Mouse (Mus musculus) embryonic facial prominence, embryonic 15.5 days (tissue): ENCODE data around the gene Galk2. TPM values are rescaled to one million over a fixed set of nuclear protein-coding genes. Genes with fewer than 3 reads are reported as not detected.

ENCODE experiments used
- ATAC-seq: fragments of 200-750 bp; cut with Nextera tagmentation; 2 replicates; pipeline ENCODE4 v1.8.0; 2017; ENCODE audit warnings: low read depth, moderate TSS enrichment; ENCODE audit not compliant: insufficient number of reproducible peaks, low FRiP score, low TSS enrichment
- H3K27ac ChIP-seq: fragments of 300-500 bp; sonication (generic); replicated peaks from 2 replicates; pipeline ENCODE4 v1.5.1; 2015; ENCODE audit warnings: mild to moderate bottlenecking, inconsistent platforms
- H3K27me3 ChIP-seq: fragments of 300-500 bp; sonication (generic); 2 replicates; pipeline ENCODE4 v1.6.1; 2015; ENCODE audit warnings: inconsistent platforms
- H3K36me3 ChIP-seq: fragments of 300-500 bp; sonication (generic); 2 replicates; pipeline ENCODE4 v1.6.1; 2015; ENCODE audit warnings: mild to moderate bottlenecking, inconsistent platforms
- H3K4me1 ChIP-seq: fragments of 300-500 bp; sonication (generic); 2 replicates; pipeline ENCODE4 v1.6.1; 2015; ENCODE audit warnings: inconsistent platforms
- H3K4me2 ChIP-seq: fragments of 300-500 bp; sonication (generic); replicated peaks from 2 replicates; pipeline ENCODE4 v1.6.1; 2015; ENCODE audit warnings: mild to moderate bottlenecking, inconsistent platforms
- H3K4me3 ChIP-seq: fragments of 300-500 bp; sonication (generic); replicated peaks from 2 replicates; pipeline ENCODE4 v1.5.1; 2015; ENCODE audit warnings: mild to moderate bottlenecking, inconsistent platforms
- H3K9ac ChIP-seq: fragments of 300-500 bp; sonication (generic); 2 replicates; pipeline ENCODE4 v1.6.1; 2015; ENCODE audit warnings: inconsistent platforms
- H3K9me3 ChIP-seq: fragments of 300-500 bp; sonication (generic); replicated peaks from 2 replicates; pipeline ENCODE4 v1.6.1; 2016; ENCODE audit warnings: inconsistent platforms
- WGBS: fragments of 180-500 bp; shearing (Covaris S2); methylation state at CpG from one replicate; pipeline ENCODE4 v1.1.7; 2015; 5-methylcytosine and 5-hydroxymethylcytosine counted together
- polyA plus RNA-seq: library from polyadenylated mRNA; unstranded; fragments of >200 nt; fragmentation: Nextera tagmentation; extraction: Ambion mirVana; gene quantifications from 2 replicates; pipeline ENCODE4 v1.2.1, GENCODE M21; 2015

Gene Galk2
- polyA plus RNA-seq, 1 experiment from 2014 or later = 38.5 TPM

- Histone ChIP-seq H3K4me1 (no peaks in the 10 kb centered on the region), H3K27me3 (no peaks in the 10 kb centered on the region), H3K4me2 (no peak overlapping the region), H3K4me3 (no peak overlapping the region), H3K36me3 (peaks cover 4% of the 10 kb centered on the region; the same call in 1 of the 2 replicates), H3K9ac (no peak overlapping the region), H3K27ac (no peak overlapping the region), H3K9me3 (no peaks in the 10 kb centered on the region)
- 91% methylated on average over 6 of the region's 6 CpGs for WGBS
- no peak for ATAC-seq
These were observed 42.0 kb downstream of the Galk2 start for GRCm38 (mm10) chr2:125900797-125901410.

- Histone ChIP-seq H3K27me3 (no peaks in the 10 kb centered on the region), H3K4me2 (no peak overlapping the region), H3K4me3 (no peak overlapping the region), H3K36me3 (peaks cover 4% of the 10 kb centered on the region; the same call in 1 of the 2 replicates), H3K9me3 (no peaks in the 10 kb centered on the region), H3K4me1 (no peaks in the 10 kb centered on the region), H3K9ac (no peak overlapping the region), H3K27ac (no peak overlapping the region)
- WGBS = 94% methylated on average over 3 of the region's 3 CpGs
- no peak for ATAC-seq
These were observed 42.5 kb downstream of the Galk2 start for GRCm38 (mm10) chr2:125901426-125901825.

- no peaks in the 10 kb centered on the region for H3K9me3 ChIP-seq
- 0 out of 2 replicates have a peak, but pooled peaks cover 4% of the 10 kb centered on the region for H3K36me3 ChIP-seq
- H3K27me3 ChIP-seq = no peaks in the 10 kb centered on the region
- no peak for ATAC-seq
- H3K27ac ChIP-seq = no peak overlapping the region
- no peak overlapping the region for H3K4me2 ChIP-seq
- no peaks in the 10 kb centered on the region for H3K4me1 ChIP-seq
- no peak overlapping the region for H3K4me3 ChIP-seq
- 69% methylated on average over 4 of the region's 4 CpGs for WGBS
- H3K9ac ChIP-seq = no peak overlapping the region
These were observed 47.6 kb downstream of the Galk2 start for GRCm38 (mm10) chr2:125906407-125907066.

GRCm38 (mm10) chr2:125907580-125908255, 48.8 kb downstream of the Galk2 start:
- H3K4me3 ChIP-seq = no peak overlapping the region
- no peaks in the 10 kb centered on the region for H3K9me3 ChIP-seq
- H3K36me3 ChIP-seq = 0 out of 2 replicates have a peak, but pooled peaks cover 4% of the 10 kb centered on the region
- H3K27ac ChIP-seq = no peak overlapping the region
- no peak for ATAC-seq
- no peak overlapping the region for H3K9ac ChIP-seq
- H3K27me3 ChIP-seq = no peaks in the 10 kb centered on the region
- no peaks in the 10 kb centered on the region for H3K4me1 ChIP-seq
- H3K4me2 ChIP-seq = no peak overlapping the region
- WGBS = 78% methylated on average over 4 of the region's 4 CpGs

- Histone ChIP-seq H3K9me3 (no peaks in the 10 kb centered on the region), H3K4me3 (no peak overlapping the region), H3K27me3 (no peaks in the 10 kb centered on the region), H3K27ac (no peak overlapping the region), H3K4me2 (no peak overlapping the region), H3K4me1 (no peaks in the 10 kb centered on the region; the same call in 1 of the 2 replicates), H3K36me3 (no peaks in the 10 kb centered on the region), H3K9ac (no peak overlapping the region)
- WGBS = 65% methylated on average over 1 of the region's 1 CpGs
- no peak for ATAC-seq
These were observed 55.3 kb downstream of the Galk2 start for GRCm38 (mm10) chr2:125914167-125914566.

- Histone ChIP-seq H3K4me3 (no peak overlapping the region), H3K36me3 (no peaks in the 10 kb centered on the region), H3K27ac (no peak overlapping the region)
These were observed 55.8 kb downstream of the Galk2 start for GRCm38 (mm10) chr2:125914713-125915112.

DNA sequence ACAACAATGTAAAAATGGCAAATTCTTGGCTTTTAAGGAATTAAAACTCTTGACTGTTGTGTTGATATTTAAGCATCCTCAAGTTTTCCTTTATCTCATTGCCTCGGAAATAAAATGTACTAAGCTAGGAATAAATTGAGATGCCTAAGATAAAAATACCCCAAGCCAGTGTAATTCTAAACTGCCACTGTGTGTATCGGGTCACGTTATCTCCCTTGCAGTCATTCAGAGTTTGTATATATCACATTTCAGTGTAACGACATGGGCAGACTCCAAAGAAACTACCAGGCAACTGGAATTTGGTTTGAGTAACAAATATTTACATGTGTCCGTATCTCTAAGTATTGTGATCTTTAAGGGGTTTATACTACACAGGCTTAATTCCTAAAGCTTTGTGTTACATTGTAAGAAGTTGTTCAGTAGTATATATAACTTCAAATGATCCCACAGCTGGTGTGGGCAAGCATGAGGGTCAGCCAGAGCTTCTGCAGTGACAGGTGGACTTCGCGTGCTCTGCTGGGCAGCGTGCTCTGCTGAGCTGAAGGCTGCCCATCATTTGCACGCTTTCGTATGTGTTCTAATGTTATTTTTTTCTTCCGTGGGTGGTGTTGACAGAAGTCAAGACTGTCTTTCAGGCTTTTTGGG, 57.9 kb downstream of the Galk2 start:
- WGBS = 60% methylated on average over 11 of the region's 11 CpGs
- H3K4me1 ChIP-seq = no peaks in the 10 kb centered on the region; the same call in 1 of the 2 replicates
- H3K9me3 ChIP-seq = no peaks in the 10 kb centered on the region
- no peak overlapping the region for H3K9ac ChIP-seq
- H3K4me3 ChIP-seq = no peak overlapping the region
- H3K4me2 ChIP-seq = no peak overlapping the region
- no peaks in the 10 kb centered on the region for H3K36me3 ChIP-seq
- no peaks in the 10 kb centered on the region for H3K27me3 ChIP-seq
- no peak overlapping the region for H3K27ac ChIP-seq
- peak; percentile 57; the same call in 1 of the 2 replicates for ATAC-seq

More at GRCm38 (mm10) chr2:125914713-125915112, 55.8 kb downstream of the Galk2 start:
- Histone ChIP-seq H3K9ac (no peak overlapping the region), H3K9me3 (no peaks in the 10 kb centered on the region), H3K4me2 (no peak overlapping the region), H3K4me1 (no peaks in the 10 kb centered on the region; the same call in 1 of the 2 replicates), H3K27me3 (no peaks in the 10 kb centered on the region)
- no peak for ATAC-seq

- no peaks in the 10 kb centered on the region for H3K36me3 ChIP-seq
- H3K27me3 ChIP-seq = no peaks in the 10 kb centered on the region
- H3K4me1 ChIP-seq = no peaks in the 10 kb centered on the region; the same call in 1 of the 2 replicates
- H3K27ac ChIP-seq = no peak overlapping the region
- H3K9ac ChIP-seq = no peak overlapping the region
- H3K4me3 ChIP-seq = no peak overlapping the region
- 60% methylated on average over 3 of the region's 3 CpGs for WGBS
- H3K4me2 ChIP-seq = no peak overlapping the region
- no peaks in the 10 kb centered on the region for H3K9me3 ChIP-seq
- no peak; the same call in 1 of the 2 replicates for ATAC-seq
These were observed 58.4 kb downstream of the Galk2 start for GRCm38 (mm10) chr2:125917297-125917679.

DNA sequence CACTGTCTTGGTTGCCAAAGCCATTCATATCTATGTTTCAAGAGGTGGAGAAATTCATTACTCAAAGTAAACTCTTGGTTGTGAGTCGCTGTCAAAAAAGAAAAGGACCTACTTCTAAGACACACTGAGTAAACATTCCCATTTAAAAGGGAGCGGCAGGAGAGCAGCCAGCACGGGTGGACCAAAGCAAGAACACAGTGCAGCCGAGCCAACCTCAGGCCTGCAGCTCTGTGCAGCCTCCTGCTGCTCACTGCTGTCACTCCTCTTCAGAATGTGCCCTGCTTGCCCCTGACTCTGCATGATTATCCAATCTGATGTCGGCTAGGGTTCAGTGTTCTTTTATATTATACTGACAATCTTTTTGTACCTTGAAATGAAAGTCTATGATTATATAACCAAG, 62.4 kb downstream of the Galk2 start:
- H3K27me3 ChIP-seq = no peaks in the 10 kb centered on the region
- no peaks in the 10 kb centered on the region for H3K9me3 ChIP-seq
- no peaks in the 10 kb centered on the region; the same call in 1 of the 2 replicates for H3K4me1 ChIP-seq
- H3K4me2 ChIP-seq = no peak overlapping the region
- no peaks in the 10 kb centered on the region for H3K36me3 ChIP-seq
- H3K27ac ChIP-seq = no peak overlapping the region
- no peak overlapping the region for H3K4me3 ChIP-seq
- 65% methylated on average over 5 of the region's 5 CpGs for WGBS
- no peak overlapping the region for H3K9ac ChIP-seq
- ATAC-seq = no peak

DNA sequence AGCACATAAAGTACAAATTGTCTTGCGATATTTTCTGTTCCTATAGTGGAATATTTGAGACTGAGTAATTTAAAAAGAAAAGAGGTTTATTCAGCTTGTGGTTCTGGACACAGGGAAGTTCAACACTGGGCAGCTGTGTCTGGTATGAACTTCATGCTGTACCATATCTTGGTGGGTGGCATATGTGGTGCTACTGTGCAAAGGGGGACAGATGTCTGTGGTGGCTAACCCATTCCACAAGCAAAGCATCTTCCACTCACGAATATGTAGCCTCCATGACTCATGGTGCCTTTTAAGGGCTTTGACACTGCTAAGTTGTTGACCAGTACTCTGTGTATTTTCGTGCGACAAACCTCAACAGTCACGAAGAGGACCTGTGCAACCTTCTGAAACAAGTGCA, 63.2 kb downstream of the Galk2 start:
- ATAC-seq = no peak
- Histone ChIP-seq H3K4me1 (no peaks in the 10 kb centered on the region; the same call in 1 of the 2 replicates), H3K9ac (no peak overlapping the region), H3K27me3 (no peaks in the 10 kb centered on the region), H3K4me2 (no peak overlapping the region), H3K4me3 (no peak overlapping the region), H3K27ac (no peak overlapping the region), H3K36me3 (no peaks in the 10 kb centered on the region), H3K9me3 (no peaks in the 10 kb centered on the region)
- 90% methylated on average over 5 of the region's 5 CpGs for WGBS

DNA sequence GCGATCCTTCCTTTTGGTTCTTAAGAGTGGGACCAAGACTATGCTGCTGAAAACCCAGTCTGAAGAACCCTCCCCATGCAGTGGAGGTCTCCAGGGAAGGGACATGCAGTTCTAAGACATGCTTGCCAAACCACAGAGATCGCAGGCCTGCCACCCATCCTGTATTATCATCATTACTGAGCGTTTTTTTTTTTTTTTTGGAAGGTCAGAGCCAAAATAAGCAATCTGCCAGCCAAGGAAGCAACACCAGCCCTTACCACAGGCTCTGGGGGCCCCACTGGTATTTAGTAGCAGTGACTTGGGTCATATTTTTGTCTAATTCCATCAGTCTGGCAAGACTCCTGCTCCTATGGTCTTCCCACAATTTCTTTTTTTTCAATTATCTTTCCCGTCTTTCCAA, 64.0 kb downstream of the Galk2 start:
- Histone ChIP-seq H3K36me3 (no peaks in the 10 kb centered on the region), H3K4me3 (no peak overlapping the region), H3K4me1 (no peaks in the 10 kb centered on the region), H3K9ac (no peak overlapping the region), H3K27ac (no peak overlapping the region), H3K27me3 (no peaks in the 10 kb centered on the region), H3K4me2 (no peak overlapping the region), H3K9me3 (no peaks in the 10 kb centered on the region)
- no peak for ATAC-seq
- 49% methylated on average over 4 of the region's 4 CpGs for WGBS
